Mouse (Mus musculus) T-helper 1 cell (primary cell): ENCODE results near the gene Bean1.

ENCODE experiments used
- in situ Hi-C: fragments of 300-600 bp; cut with MboI, MseI; formaldehyde crosslinking; loops from one replicate; pipeline ENCODE4 v1.15.1; 2025; ENCODE audit warnings: high pct_unique_total_duplicates

Bean1 gene

GRCm38 (mm10) chr8:104170118-104171049, at the start of gene Bean1:
Gene Bean1, plus strand, starts transcription at chr8:104170442.
- in situ Hi-C loops: no loop called here

DNA sequence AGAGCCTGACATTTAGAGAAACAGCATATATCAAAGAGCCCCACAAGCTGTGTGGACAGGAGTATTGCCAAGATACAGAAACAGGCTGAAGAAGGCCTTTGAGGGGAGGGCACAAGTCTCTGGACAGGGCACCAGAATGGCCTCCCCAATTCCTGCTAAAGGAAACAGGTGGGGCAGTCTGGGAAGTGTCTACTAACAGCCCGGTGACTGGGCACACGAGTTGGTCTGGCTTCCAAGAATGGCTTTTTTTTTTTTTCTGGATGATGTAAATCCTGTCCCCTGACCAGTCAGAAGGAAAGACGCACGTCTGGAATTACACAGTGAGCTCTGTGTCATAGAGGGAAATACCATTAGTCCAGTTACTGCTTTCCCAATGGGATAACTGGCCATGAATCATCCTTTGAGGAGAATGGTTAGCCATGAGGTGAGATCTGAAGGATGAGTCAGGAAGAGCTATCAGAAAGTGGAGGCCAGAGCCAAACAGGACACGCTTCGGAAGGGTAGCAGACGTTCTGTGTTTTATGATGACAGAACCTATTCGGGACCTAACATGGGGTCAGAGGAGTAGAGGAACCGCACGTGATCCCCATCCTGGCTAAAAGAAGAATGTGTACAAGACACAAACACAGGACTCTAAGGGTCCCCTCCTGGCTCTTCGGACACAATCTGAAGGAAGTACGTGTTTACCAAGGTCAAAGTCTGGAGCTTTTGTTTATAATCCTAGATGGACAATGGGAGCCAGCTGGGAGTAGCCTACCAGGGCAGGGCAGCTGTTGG, 48.4 kb upstream of the Bean1 start:
- in situ Hi-C loops: no loop called here

DNA sequence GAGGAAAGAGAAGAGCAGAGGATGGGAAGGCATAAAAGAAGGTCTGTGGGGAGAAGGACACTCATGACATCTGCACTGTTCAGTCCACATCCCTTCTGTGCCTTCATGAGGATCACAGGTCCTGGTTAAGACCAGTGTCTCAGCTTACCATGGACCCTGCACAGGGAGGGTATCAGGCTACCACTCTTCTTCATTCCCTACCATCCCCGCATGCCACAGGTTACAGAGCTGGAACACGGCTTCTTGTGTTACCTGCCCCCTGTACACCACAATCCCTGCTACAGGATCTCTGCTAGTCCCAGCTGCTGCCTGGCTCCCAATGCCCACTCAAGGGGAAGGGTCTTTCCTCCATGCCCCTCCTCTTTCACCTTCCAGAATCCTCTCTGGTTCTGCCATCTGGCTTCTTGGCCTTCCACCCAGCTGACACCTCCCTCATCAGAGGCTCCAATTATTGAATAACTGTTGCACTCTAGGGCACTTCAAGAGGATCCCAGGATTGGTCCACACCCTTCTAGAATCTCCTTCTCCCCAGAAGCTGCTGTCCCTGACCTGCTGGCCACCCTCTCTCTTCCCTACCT, 47.1 kb upstream of the Bean1 start:
- in situ Hi-C loops: no loop called here

- in situ Hi-C loops: no loop called here
Measured at GRCm38 (mm10) chr8:104124534-104124933, 45.7 kb upstream of the Bean1 start.

DNA sequence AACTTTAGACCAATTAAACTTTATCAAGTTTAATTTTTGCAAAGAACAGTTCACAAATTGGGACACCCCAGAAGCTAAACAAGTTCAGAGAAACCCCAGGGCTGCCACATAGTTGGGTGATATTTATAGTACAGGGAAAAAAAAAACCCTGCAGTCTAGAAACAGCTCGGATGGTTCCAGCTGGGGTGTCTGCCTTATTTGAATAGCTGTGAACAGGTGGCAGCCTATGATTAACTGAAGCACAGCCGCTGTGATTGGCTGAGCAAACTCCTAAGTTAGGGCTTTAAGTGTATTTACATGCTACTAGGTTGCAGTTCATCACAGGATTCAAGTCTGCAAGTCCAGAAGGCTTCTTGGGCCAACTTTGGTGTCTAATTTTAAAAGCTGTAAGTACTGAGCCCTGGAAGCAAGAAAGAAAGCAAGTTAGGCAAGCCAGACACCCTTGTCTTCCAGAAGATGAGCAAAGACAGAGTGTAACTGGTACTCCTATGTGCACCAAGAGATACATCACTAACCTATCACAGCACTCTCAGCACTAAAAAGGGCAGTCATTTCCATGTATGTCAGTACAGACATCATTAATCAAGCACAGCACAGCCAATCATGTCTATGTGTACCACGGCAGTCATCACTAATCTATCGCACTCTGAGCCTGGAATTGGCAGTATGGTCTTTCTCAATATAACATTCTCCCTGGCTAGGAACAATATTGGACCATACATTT, 42.9 kb upstream of the Bean1 start:
- in situ Hi-C loops: no loop called here

GRCm38 (mm10) chr8:104130916-104131315, 39.3 kb upstream of the Bean1 start:
- in situ Hi-C loops: no loop called here

DNA sequence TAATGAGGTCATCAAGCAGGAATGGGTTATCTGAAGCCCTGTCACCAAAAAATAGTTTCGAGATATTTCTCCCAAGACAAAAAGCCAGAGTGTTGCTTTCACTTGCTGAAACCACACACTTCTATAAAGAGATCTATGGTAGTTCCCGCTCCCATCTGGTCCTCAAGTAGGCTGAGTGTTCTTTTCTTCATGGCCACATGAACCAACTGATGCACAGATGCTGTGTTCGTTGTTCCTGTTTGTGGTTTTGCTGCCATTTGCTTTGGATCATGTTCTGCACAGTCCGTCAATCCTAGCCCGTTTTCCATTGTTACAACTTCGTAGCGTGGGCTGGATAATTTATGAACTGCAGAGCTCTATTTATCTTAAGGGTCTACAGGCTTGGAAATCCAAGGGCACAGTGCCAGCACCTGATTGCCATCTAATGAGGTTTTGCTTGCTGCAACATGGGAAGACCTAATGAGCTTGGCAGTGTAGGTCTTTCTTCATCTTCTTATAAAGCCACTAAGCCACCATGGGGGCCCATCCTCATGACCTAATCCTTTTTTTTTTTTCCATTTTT, 38.7 kb upstream of the Bean1 start:
- in situ Hi-C loops: no loop called here

DNA sequence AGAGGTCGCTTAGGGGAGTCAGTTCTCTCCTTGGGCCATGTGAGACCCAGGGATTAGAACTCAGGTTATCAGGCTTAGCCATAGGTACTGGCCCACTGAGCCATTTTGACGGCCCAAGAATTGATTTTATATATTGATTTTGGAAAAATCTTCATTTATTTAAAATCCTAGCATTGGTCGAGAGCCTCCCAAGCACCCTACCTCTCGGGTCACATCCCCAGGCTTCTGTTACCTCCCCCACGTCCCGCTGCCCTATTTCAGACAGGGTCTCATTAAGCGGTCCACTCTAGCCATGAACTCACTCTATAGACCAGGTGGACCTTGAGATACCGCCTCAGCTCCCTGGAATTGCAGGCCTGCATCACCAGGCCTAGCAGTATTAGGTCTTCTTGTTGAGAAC, 35.7 kb upstream of the Bean1 start:
- in situ Hi-C loops: no loop called here

DNA sequence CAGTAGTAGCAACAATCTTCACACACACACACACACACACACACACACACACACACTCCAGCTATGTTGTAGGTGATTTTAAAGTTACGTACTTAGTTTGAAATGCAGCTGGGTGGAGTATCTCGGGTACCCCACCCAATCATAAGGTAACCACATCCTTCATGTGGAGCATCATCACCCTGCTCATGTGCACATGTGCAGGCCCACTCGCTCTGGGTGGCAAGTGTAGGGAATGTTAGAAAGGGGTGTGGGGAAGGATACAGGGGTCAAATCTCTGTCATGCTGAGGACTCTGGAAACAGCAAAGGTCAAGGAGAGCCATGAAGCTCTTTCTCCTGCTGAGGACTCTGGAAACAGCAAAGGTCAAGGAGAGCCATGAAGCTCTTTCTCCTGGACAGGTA, 34.0 kb upstream of the Bean1 start:
- in situ Hi-C loops: no loop called here

DNA sequence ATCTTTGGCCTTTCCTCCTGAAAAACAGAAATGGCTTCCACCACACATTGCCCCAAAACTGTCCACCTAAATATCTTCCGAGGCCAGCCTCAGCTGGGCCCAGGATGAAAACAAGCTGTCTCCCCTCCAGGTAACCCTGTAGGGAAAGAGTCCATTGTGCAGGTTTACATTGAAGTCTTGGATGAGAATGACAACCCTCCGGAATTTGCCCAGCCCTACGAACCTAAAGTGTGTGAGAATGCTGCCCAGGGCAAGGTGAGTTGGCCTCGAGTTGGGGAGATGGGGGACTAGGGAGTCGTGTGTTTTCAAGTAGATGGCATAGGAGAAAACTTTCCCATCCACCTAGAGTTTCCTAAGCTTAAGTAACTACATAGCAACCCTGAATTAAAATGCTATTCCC, 32.6 kb upstream of the Bean1 start:
- in situ Hi-C loops: no loop called here

- in situ Hi-C loops: no loop called here
Measured at GRCm38 (mm10) chr8:104140611-104141010, 29.6 kb upstream of the Bean1 start.

DNA sequence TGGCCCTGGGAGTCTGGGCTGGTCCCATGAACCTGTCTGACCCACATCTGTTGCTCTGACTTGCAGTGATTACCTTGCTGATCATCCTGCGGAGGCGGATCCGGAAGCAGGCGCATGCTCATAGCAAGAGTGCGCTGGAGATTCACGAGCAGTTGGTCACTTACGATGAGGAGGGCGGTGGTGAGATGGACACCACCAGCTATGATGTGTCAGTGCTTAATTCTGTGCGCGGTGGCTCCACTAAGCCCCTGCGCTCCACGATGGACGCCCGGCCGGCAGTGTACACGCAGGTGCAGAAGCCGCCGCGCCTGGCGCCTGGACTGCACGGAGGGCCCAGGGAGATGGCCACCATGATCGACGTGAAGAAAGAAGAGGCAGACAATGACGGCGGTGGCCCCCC, 27.8 kb upstream of the Bean1 start:
- in situ Hi-C loops: no loop called here

DNA sequence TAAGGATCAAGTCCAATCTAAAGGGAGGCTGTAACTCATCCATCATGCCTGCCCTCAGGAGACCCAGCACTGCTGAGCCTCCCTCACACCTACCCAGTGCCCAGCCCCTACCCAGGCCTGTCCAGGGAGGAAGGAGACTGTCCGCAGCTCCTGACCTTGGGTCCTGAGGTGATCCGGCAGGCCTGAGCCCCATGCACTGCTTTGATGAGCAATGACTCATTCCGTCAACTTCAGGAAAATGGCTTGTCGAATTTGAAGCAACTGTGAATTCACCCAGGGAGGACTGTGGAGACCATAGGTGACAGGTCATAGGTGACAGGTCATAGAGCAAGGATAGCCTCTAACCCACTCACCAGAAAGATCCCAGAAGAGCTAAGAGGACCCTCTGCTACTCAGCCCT, 26.9 kb upstream of the Bean1 start:
- in situ Hi-C loops: no loop called here

- in situ Hi-C loops: loop anchor here (5.0 kb wide), 1 partner anchor 78 kb away; no protein-coding TSS in a partner anchor
Measured at GRCm38 (mm10) chr8:104144434-104145216, 25.6 kb upstream of the Bean1 start.

DNA sequence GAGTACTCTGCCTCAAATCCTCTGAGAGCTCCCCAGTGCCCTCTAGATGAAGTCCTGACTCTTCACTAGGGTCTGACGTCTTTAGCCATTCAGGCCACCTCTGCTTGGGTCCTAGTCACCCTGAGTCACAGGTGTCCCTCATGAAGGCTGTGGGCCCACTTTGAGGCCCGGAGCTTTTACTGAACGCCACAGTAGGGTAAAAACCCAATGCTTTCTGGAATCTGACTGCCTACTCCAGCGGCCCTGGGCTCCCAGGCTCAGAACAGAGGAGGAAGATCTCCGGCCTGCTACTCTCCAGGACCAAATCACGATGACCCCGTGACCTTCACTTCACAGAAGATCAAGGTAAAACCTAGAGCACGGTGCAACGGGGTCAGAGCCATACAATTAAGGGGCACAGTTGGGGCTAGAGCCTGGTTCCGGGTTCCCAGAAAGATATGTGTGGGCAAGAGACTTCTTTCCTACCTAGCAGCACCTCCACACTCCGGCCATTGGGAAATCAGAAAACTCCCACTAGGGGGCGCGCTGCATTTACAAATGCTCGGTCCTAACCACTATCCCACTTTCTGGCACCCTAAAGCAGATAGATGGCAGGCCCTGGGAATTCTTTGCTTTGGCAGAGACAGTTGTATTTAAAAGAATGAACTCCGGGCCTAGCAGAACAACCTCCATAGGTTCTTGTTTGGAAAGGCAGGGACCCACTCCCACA, 24.1 kb upstream of the Bean1 start:
- in situ Hi-C loops: loop anchor here (5.0 kb wide), 1 partner anchor 76 kb away; no protein-coding TSS in a partner anchor

DNA sequence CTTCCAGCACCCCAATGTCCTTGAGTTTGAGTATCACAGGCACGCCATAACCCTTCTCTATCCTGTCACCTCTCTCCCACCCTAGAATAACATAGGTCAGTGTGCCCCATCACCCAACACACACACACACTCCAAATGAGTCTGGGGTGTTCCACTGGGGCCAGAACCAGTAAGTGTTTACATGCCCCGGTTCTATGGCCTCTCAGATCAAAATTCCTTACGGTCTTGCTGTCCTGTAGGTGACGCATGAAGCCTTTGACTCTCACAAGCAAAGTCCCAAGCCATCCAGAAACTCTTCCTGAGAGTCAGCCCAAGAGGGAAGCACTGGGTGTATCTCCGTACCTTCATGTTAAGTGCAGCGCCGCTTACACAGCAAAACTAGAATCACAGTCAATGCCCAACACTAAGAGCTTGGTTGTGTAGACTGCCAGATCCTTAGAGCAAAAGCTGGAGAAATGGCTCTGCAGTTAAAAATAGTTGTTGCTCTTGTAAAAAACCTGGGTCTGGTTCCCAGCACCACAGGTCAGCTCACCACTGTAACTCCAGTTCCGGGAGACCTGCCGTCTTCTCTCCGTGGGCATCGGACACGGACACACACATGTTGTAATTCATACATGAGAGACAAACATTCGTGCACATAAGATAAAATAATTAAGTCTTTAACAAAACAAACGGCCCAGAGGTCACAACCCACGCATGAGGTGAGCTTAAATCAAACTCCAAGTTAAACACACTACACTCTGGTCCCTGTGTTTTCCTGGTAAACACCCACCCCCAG, 23.3 kb upstream of the Bean1 start:
- in situ Hi-C loops: loop anchor here (5.0 kb wide), 1 partner anchor 75 kb away; no protein-coding TSS in a partner anchor

- in situ Hi-C loops: loop anchor here (5.0 kb wide), 1 partner anchor 74 kb away; no protein-coding TSS in a partner anchor
Measured at GRCm38 (mm10) chr8:104147947-104148346, 22.3 kb upstream of the Bean1 start.

DNA sequence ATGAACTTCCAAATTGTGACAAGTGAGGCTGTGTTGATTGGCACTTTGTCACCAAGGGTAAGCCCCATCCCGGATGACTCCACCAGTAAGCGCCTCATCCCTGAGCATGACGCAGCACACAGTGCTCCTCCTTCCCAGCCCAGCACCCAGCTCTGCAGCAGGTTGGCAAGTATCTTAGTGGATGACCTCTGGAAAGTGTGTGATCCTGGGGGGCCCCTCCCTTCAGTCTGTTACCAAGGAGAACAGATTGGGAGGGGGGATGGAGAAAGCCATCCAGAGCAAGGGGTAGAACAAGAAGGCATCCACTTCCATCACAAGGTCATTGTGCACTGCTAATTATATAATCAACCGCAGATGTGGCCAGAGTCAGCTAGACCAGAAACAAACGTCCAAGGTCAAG, 9.5 kb upstream of the Bean1 start:
- in situ Hi-C loops: no loop called here

- in situ Hi-C loops: no loop called here
Measured at GRCm38 (mm10) chr8:104169461-104169860, 781 bp upstream of the Bean1 start.
